Mouse (Mus musculus) heart, adult 8-10 months (tissue): ENCODE data around the gene Slc47a1. TPM values are rescaled to one million over a fixed set of nuclear protein-coding genes. Genes with fewer than 3 reads are reported as not detected.

Experiments used
- DNase-seq: peaks from one replicate; pipeline ENCODE4 v3.0.0; 2022; ENCODE audit warnings: low spot score
- total RNA-seq, 4 experiments: library from RNA; stranded (reverse); gene quantifications; 2 replicates each; pipeline ENCODE4 v1.2.4; 2022

The Slc47a1 gene
- total RNA-seq, 4 experiments from 2014 or later = 24.9 to 31.1 (median 29.5) TPM

GRCm38 (mm10) chr11:61378651-61379050 lies 506 bp upstream of the Slc47a1 start:
- DNase-seq = no peak

DNA sequence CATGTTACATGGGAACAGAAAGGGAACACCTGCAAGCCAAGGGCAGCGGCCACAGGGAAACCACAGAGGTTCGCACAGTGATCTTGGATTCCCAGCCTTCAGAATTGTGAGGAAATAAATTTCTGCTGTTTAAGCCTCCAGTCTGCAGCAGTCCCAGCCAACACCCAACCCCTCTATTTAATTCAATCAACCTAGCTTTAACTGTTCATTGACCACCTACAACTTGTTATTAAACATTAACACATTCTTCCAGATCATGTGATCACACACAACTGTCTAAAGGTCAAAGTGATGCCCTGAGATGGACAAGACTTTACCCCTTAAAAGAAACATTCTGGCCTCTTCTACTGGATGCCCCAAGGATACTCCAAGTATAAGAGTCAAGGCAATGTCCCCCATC lies 9.5 kb downstream of the Slc47a1 start:
- DNase-seq = no peak

DNA sequence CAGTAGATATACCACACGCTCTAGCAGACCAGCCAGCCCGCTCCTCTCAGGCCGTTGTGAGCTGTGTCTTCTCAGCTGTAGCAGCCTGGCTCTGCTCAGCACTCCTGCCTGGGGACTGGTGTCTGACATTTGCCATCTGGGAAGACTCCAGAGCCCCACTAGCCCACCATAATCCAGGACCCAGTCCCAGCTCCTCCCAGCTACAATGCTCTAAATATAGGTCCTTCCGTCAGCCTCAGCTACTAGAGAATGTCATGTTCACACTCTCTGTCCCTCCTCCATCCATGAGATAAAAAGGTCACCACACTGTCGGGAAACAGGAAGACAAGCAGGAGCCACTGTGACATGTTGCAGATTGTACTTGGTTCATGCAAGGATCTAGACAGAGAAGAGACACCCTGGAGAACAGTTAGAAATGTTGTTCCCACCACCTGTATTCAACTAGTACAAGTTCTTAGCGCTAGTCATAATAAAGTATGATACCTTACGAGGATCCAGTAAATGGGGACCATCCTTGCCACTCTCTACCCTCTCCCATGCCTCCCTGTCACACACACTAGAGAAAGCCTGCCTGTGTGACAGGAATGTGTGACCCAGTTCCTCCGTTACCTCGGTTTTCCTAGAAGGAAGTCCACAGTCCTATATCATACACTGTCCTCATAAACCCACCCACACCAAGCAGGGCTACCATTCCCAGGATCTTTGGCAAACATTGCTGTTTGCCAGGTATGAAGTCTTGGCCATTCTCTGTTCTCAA lies 11.4 kb downstream of the Slc47a1 start:
- DNase-seq = peak; percentile 51

GRCm38 (mm10) chr11:61365938-61366337 lies 12.2 kb downstream of the Slc47a1 start:
- peak; percentile 4 for DNase-seq

- DNase-seq = no peak
Observed at GRCm38 (mm10) chr11:61364096-61364495, 14.0 kb downstream of the Slc47a1 start.

DNA sequence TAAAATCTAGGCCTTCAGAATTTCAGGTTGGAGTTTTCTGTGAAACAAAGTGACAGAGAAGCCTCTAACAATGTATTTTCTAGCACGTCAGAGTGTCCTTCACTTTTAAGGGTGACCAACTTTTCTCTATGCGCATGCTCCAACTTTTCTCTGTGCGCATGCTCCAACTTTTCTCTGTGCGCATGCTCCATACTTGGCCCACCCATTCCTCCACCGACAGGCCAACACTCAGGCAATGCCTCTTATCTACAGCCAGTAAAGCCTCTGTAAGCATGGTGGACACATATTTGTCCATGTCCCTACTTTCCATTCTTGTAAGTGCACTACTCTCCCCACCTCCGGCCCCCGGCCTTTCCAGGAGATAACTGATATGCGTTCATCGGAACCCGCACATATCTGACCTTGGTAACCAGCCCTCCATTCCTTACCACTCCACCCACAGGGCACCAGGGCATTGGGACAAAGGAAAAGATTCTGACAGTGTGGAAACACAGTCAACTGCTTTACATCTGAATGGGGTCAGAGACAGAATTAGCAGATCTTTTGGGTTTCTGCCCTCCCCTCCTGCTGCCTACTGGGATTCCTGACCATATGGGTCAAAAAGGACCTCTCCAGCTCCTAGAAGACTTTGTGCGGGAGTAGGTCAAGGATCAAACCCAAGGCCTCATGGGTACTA lies 16.5 kb downstream of the Slc47a1 start:
- no peak for DNase-seq

DNA sequence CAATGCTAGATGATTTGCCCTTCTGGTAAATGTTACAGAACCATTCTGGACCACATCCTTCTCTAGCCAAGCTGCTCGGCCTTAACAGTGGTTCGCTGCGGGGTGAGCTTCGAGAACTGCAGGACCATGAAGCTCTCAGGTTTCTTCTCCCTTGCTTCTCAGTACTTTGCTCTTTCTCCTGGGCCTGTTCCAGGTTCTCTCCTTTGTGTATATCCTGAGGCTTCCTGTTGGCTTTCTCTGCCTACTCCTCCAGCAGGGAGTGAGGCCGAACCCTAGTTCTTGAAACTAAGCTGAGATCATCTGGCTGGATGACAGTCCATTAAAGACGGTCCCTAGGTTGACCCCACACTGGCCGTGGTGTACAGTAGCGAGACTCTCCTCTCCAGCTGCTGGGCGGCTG lies 21.5 kb downstream of the Slc47a1 start:
- DNase-seq = no peak

- DNase-seq = no peak
Observed at GRCm38 (mm10) chr11:61356111-61356510, 22.0 kb downstream of the Slc47a1 start.

- no peak for DNase-seq
Observed at GRCm38 (mm10) chr11:61355351-61355750, 22.8 kb downstream of the Slc47a1 start.

DNA sequence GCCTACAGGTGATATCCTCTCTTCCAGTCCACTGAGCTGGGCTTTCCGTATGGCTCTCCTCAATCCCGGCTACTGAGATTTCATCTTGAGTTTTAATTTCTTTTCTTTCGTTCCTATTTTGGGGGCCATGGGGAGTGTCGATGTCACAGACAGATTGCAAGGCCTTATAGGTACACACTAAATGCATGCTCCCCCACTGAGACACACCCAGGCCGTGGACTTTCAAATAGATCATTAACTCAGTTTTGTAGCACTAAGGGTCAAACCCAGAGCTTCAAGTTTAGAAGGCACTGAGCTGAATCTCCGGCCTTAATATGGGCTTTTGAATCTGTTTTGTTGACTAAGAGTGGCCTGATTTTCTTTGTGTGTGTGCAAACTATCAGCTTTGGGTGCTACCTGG lies 23.8 kb downstream of the Slc47a1 start:
- no peak for DNase-seq

DNA sequence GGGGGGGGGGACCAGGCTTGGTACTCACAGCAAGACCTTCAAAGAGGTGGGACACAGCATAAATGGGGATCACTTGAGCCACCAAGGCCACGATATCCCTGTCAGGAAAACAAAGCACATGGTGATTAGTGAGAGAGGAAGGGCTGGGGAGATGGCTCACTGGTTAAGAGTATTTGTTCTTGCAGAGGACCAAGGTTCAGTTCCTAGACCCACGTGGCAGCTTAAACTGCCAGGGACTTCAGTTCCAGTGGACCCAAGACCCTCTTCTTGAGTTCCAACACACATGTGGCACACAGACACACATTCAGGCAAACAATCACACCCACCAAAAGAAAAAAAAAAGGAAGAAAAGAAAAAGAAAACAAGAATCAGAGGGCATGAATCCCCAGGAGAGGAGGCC lies 25.1 kb downstream of the Slc47a1 start:
- no peak for DNase-seq

DNA sequence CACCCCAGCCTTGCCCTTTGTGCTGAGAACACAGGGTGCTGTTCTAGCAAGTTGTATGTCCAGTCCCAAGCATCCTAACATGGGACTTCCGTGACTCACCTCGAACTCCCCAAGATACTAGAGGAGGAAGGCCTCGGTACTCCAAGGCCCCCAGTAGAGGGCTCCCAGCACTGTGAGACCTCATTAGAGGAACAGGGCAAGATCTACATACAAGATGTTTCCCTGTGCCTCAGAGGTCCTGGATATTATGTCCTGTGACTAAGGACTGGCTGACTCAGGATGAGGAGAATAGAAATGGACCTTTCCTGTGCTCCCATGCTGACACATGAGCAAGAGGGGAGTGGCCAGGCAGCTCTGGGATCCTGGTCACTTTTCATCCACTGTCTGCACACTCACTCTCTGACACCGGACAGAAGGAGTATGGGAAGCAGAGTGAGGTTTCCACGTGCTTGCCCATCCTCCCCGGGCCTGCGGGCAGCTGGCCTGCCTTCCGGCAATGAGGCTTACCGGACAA lies 25.9 kb downstream of the Slc47a1 start:
- no peak for DNase-seq

- peak; percentile 57 for DNase-seq
Observed at GRCm38 (mm10) chr11:61349337-61349736, 28.8 kb downstream of the Slc47a1 start.

GRCm38 (mm10) chr11:61346133-61346532 lies 32.0 kb downstream of the Slc47a1 start:
- DNase-seq = no peak

- no peak for DNase-seq
Observed at GRCm38 (mm10) chr11:61342505-61343420, 35.4 kb downstream of the Slc47a1 start, which contains the start of gene Slc47a2. TSS of gene Slc47a2 (minus strand) at chr11:61342860.

DNA sequence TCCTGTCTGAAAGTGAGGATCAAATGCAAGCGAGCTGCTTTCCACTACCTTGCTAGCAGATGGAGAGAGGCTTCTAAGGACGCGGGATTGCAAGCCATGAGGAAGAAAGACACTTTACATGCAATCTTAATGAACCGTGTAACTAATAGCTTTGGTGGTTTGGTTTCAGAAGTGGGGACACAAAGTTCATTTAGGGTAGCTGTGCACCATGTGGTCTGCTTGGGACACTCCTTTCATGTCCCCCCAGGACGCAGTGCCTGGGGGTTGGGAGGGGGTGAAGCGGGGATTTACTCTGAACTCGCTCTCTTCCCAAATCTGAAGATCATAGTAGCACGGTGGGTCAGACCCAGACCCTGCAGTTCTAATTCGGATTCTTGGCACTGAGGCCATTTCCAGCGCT lies 36.2 kb downstream of the Slc47a1 start:
- DNase-seq = no peak

DNA sequence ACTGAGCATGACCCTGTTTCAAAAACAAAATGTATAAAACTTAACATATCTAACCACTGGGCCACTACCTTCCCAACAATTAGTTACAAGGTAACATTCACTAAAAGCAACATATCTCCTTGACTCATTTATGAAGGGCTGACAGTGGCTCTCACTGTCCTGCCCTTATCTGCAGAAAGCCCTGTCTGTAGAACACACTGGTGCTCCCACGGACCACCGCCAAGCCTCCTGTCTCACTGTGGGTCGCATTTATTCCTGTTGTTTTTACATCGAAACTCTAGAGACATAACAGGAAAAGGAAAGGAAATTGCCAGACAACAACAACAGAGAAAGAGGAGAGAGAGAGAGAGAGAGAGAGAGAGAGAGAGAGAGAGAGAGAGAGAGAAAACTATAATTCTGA lies 36.9 kb downstream of the Slc47a1 start:
- no peak for DNase-seq

- no peak for DNase-seq
Observed at GRCm38 (mm10) chr11:61340374-61340773, 37.8 kb downstream of the Slc47a1 start.

- peak; percentile 5 for DNase-seq
Observed at GRCm38 (mm10) chr11:61337586-61337985, 40.6 kb downstream of the Slc47a1 start.

DNA sequence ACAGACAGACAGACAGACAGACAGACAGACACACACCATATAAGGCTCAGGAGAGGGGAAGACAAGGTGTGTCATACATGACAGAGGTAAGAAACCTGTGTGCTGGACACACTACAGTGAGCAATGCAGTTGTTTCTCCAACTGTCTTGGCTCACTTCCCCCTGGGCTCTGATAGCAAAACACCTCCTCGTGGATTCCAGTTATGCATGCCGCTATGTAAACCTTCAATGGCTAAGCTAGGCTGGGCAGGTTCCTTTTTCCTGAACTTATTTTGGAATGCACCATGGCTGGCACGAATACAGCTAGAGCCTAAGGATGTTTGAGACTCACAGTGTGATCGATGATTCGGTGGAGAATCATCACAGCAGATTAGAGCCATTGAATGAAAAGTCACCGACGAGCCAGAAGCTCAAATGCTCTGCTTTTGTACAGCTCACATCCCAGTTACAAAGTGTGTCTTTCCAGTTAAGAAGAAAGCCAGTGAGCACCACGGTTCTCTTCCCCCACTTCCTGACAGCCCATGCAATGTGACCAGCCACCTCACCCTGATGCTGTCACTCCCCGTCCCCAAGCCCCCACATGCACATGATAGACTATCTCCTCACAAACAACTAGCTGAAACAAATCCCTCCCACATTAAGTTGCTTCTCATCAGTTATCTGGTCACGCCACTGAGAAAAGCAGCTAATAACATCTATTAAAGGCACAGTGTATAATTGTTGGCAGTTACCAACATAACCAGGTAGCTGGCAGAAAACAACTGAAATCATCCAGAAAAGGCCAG lies 57.0 kb downstream of the Slc47a1 start:
- no peak for DNase-seq

GRCm38 (mm10) chr11:61319923-61320567 lies 58.1 kb downstream of the Slc47a1 start:
- DNase-seq = no peak
